Mouse (Mus musculus) ZHBTc4 (cell line): ENCODE measurements around the gene Dctn3.
"Not testable (repeated sequence)": the region's sequence is repeated elsewhere in the genome, so short reads cannot be mapped to it uniquely, and the experiment has no call there.

Experiments
- DNase-seq: peaks from one replicate; pipeline ENCODE4 v3.0.0-alpha.2; 2011; ENCODE audit warnings: low read depth, low spot score

Dctn3 gene

GRCm38 (mm10) chr4:41698421-41699016 is 24.5 kb downstream of the Dctn3 start:
- DNase-seq = not testable (repeated sequence)

- peak; percentile 80 for DNase-seq
Measured at GRCm38 (mm10) chr4:41696930-41697841, 25.8 kb downstream of the Dctn3 start, which contains the start of gene Cntfr. Gene Cntfr (minus strand): TSS chr4:41697089.

DNA sequence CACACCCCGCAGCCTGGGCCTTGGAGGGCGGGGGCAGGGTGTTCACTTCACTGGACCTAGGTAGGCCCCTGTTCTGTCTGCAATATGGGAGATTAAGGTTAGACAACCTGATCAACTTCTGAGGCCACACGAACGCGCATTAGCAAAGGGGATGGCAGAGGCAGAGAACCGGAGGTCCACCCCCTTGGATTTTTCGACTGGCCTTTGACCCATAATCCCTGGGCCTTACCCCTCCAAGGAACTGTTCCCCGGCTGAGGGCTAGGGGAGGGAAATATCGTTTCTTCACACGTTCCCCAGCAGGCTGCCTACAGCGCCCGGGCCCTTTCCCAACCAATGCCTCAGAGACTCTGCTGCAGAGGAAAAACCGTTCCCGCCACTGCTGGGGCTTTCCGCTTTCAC is 26.5 kb downstream of the Dctn3 start:
- not testable (repeated sequence) for DNase-seq

GRCm38 (mm10) chr4:41695800-41696199 is 27.2 kb downstream of the Dctn3 start:
- not testable (repeated sequence) for DNase-seq

DNA sequence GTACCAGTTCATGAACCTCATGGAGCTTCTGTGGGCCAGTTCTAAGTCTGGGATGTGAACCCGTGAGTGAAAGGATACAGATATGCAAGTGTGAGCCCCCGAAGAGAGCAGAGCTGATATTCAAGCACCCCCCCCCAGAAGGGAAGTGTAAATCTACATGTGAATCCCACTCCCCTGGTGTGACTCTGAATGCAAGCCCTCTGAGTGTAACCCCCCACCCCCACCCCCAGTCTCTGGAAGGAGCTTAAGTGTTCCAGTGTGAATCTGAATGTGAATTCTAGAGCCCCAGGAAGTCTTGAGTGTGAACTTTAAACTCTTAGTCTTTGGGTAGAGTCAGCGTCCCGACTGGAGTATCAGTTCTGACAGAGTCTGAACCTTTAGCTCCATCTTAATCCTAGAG is 29.5 kb downstream of the Dctn3 start:
- DNase-seq = not testable (repeated sequence)

DNA sequence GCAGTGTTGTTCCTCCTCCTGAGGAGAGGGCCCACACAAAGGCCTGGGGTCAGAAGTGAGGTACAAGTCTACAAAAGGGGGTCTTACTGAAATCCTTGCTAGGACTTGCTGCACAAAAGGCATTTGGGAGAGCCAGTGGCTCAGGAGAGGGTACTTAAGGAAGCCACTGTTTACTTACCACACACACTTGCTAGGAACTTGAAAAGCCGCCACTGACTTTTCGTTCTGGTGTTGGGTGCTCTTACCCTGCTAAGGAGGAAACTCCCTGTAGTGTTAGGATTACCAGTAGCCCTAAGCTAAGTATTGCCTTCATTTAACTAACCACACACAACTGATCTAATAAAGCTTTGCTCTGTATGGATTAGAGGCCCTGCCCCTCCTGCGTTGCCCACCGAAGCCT is 33.0 kb downstream of the Dctn3 start:
- not testable (repeated sequence) for DNase-seq

DNA sequence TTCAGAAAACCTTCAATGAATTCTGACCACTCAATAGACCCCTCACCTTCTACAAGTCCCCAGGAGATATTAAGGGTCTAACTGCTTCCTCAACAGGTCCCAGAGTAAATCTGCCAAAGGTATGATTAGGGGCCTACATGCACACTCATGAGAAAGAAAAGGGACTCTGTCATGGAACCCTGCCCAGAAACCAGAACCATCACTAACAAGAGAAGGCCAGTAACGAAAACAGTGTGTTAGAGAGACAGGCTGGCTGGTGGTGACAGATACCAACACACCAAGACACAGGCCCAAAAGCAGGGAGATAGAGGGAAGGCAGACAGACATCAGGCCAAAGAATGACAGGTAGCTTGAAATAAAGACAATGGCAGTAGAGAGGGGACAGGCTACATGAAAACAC is 34.4 kb downstream of the Dctn3 start:
- DNase-seq = not testable (repeated sequence)

DNA sequence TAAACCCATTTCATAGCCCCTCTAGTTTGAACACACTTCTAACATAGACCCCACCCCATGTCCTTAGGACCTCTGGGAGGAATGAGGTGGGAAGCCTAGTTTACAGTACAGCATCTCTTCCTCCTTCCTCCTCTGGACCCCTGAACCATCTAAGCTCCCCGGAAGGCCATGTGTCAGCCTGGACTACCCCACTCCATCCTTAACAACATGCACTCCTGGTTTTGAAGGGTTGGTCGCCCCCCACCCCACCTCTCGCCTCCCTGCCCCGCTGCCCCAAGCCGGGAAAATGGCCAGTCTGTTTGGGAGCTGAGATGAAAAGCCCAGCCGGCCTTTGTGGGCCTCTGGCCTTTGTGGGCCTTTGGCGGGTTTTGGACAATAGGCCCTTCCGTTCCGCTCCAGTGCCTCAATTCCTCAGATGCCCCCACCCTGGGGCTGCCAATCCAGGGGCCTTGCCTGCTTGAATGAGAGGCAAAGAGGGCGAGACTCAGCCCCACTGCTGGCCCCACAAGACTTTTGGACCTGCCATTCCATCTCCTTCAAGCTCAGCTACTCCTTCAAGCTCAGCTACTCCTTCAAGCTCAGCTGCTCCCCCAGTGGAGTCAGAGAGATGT is 37.0 kb downstream of the Dctn3 start:
- DNase-seq = not testable (repeated sequence)

GRCm38 (mm10) chr4:41684931-41685453 is 38.0 kb downstream of the Dctn3 start:
- DNase-seq = not testable (repeated sequence)

DNA sequence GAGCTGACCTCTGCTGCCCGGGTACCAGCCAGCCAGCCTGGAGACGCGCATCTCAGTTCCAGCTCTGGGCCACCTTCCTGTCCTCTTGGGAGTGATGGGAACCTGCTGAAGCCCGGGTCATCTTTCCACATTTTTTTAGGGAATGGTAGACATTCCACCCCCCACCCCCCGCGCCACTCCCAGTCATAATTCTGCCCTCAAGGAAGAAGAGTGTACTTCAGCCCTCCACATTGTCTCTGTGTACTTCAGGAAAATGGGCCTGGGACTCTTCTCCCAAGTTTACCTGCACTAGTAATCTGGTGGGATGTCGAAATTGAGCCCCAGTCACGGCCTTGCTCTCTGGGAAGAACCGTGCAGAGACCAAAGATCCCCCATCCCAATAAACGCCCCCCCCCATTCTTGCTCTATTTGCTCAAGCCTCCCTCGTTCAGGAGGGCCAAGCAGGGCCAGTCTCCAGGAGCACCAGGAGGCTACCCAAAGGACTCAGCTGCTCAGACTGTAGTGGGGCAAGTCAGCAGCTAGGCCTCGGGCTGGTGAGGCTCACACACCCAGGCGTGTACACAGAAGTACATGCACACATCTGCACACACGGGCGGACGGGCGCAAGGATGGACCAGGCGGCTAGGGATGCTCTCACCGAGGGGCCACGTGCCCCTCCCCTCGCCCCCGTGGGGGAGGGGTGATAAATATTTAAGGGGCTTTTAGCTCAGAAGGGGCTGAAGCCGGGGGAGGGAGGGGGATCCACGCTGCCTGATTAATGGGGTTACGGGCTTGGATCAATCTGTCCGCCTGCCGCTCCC is 38.6 kb downstream of the Dctn3 start:
- not testable (repeated sequence) for DNase-seq

GRCm38 (mm10) chr4:41683303-41683702 is 39.7 kb downstream of the Dctn3 start:
- not testable (repeated sequence) for DNase-seq

- no peak for DNase-seq
Measured at GRCm38 (mm10) chr4:41682789-41683188, 40.2 kb downstream of the Dctn3 start.

DNA sequence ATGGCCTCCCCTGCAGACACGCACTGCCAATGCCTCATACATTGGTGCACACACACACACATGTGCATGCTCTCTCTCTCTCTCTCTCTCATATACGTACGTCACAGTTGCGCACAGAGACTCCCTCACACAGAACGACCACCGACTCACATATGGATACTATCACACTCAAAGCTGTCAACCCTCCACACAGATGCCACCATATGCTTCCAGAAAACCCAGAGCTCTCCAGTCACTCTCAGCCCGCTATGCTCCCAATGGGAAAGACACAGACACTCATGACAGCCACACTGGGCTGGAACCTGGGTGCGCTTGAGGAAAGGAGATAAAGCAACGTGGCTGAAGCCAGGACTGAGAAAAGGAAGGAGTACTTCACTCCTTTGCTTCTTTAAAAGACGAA is 41.0 kb downstream of the Dctn3 start:
- DNase-seq = no peak

- no peak for DNase-seq
Measured at GRCm38 (mm10) chr4:41681176-41681575, 41.8 kb downstream of the Dctn3 start.

DNA sequence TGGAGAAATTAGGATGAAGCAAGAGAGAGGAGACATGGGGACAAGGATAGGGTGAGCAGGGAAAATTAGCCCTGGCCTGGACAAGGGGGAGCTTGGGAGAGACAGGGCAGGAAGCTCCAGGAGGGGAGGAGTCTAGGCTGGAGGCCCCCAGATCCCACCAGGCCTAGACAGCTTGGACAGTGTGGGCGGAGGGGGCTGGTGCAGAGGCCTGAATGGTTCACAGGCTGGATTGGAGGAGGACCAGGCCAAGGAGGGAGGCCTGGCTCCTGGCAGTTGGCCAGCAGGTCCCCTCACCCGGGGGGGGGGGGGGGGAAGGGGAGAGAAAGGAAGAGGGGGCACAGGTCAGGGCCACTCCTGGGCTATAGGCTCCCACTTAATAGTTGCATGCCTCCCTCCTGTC is 43.7 kb downstream of the Dctn3 start:
- no peak for DNase-seq

- DNase-seq = no peak
Measured at GRCm38 (mm10) chr4:41678863-41679262, 44.1 kb downstream of the Dctn3 start.

DNA sequence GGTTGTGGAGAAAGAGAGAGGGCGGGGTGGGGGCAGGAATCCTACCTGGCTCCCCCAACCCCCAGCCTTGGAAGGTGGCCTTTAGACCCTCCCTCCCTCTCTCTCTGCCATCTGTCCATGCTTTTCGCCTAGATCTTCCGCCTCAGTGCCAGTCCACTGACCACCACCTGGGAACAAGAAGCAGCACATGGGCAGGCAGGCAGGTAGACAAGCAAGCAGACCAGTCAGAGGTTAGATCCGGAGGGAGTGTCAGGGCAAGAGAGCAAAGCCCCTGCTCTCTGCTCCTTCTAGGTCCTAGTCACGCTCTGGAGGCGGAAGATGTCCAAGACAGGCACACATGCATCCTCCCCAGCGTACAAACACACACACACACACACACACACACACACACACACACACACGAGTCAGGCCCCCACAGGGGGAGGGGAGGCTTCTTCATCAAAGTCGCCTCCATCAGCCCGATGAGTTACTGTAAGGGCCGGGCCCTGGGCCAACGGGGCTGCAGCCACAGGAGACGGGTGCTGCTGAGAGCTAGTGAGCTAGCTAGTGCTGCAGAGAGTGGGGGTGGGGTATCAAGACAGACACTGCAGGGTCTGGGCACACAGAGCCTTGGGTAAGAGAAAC is 45.9 kb downstream of the Dctn3 start:
- no peak for DNase-seq

DNA sequence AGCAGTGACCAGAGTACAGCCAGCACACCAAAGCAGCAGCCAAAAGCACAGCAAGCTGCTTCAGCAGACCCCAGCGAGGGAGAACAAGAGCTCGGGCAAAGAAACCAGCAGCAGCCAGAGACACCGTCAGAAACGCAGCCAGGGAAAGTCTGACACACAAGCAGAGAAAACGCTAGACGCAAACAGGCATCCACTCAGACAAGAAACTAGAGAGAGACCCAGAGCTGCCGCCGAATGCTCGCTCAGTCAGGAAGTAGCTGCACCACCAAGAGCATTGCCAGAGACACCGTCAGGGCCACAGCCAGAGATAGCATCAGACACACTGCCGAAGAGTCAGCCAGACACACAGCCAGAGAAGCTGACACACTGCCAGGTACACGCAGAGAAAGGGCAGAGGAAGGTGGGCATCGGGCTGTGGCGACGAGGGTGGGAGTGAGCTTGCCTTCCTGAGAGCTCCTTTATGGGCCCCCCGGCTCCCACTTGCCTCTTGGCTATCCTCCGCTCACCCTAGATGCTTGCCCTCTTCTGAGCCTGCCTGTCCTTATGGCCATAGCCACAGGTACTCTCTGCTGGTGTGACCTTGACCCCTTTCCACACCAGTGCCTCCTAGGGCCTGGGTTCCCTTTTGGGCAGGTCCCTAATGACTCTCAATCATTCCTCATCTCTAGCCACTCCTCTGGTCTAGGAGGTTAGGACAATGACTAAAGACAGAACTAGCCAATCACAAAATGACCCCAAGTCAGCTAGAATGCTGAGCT is 46.5 kb downstream of the Dctn3 start:
- DNase-seq = peak; percentile 46

DNA sequence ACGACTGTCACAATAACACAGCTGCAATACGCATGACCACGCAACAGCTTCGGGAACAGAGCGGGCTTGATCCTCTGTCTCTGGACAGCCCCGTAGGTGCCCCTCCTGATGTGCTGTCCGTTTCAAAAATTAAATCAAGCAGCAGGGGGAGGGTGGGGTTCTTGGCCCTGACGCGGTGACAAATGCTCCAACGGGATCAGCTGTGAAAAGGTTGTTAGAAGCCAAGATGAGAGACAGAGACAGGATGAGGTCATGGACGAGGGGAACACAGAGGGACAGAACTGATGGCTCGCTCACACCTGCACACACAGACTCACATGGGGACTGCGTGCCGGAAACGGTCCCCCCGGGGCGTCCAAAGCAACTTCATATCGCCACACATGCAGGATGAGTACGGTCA is 49.8 kb downstream of the Dctn3 start:
- no peak for DNase-seq

DNA sequence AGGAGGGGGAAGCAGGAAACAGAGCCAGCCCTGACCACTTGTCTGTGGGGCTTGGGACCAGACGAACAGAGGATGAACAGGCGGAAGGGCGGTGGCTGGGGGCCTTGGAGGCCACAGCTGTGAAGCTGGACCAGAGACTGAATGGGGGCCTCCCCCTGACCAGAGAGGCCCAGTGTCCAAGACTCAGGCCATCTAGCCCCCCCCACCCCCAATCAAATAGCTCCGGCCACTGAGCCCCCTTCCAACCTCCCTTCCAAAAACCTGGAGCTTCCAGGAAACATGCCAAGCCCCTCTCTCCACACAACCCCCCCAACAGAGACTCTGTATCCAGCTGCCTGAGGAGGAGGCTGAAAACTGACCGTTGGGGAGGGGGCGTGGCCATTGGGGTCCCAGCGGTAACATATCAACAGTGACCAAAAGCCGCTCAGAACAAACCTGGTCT is 50.4 kb downstream of the Dctn3 start:
- no peak for DNase-seq
